Mouse (Mus musculus) lung, adult 2 months (tissue): Measurements from ENCODE around the gene Ten1.

Experiments
- CTCF ChIP-seq: fragments of 200-500 bp; IDR thresholded peaks from 2 replicates; pipeline ENCODE4 v1.5.1; 2011; ENCODE audit warnings: mild to moderate bottlenecking, low read length, control low read depth; ENCODE audit not compliant: insufficient read depth
- POLR2A ChIP-seq: fragments of 200-500 bp; IDR thresholded peaks from 2 replicates; pipeline ENCODE4 v1.6.1; 2011; ENCODE audit warnings: low read depth, mild to moderate bottlenecking, control low read depth, low read length, borderline replicate concordance; ENCODE audit errors: extremely low read depth

GRCm38 (mm10) chr11:116210696-116211095 is 12.0 kb downstream of the Ten1 start:
- TF ChIP-seq POLR2A (no peak), CTCF (no peak)
